Mouse (Mus musculus): ENCODE results near the gene Tmod1. TPM values are rescaled to one million over a fixed set of nuclear protein-coding genes. Genes with fewer than 3 reads are reported as not detected.

The Tmod1 gene
- polyA plus RNA-seq, 1 experiment from 2014 or later, result 2.0 TPM

- Histone ChIP-seq H3K4me3 (ENCODE audit: low read depth, low read length) (no peak overlapping the region), H3K4me2 (no peak overlapping the region), H3K4me1 (ENCODE audit: insufficient read depth) (no peaks in the 10 kb centered on the region), H3K27me3 (ENCODE audit: insufficient read depth, low read length) (no peaks in the 10 kb centered on the region), H3K27ac (ENCODE audit: low read depth) (no peak overlapping the region), H3K36me3 (ENCODE audit: insufficient read depth) (no peaks in the 10 kb centered on the region), H3K9me3 (ENCODE audit: low read depth, low read length) (no peaks in the 10 kb centered on the region), H3K9ac (no peak overlapping the region)
- DNase-seq, result no peak
- ATAC-seq (ENCODE audit: insufficient read depth), result no peak
- TF ChIP-seq CTCF (IDR thresholded peaks at IDR 0.05; ENCODE audit: low read depth), result no peak
- 50% methylated on average over 3 of the region's 3 CpGs for WGBS
These were observed 15.7 kb upstream of the Tmod1 start for GRCm38 (mm10) chr4:46023021-46023481.

GRCm38 (mm10) chr4:46025893-46026292 lies 12.8 kb upstream of the Tmod1 start:
- no peaks in the 10 kb centered on the region for H3K4me1 ChIP-seq (ENCODE audit: insufficient read depth)
- ATAC-seq (ENCODE audit: insufficient read depth) (0 out of 2 replicates have a peak, but pooled peaks have one; percentile 21), DNase-seq (peak; percentile 70)
- no peaks in the 10 kb centered on the region for H3K36me3 ChIP-seq (ENCODE audit: insufficient read depth)
- 42% methylated on average over 7 of the region's 7 CpGs for WGBS
- peak; percentile 73 for TF ChIP-seq CTCF (IDR thresholded peaks at IDR 0.05; ENCODE audit: low read depth)
- no peak overlapping the region for H3K27ac ChIP-seq (ENCODE audit: low read depth)
- H3K27me3 ChIP-seq (ENCODE audit: insufficient read depth, low read length), result no peaks in the 10 kb centered on the region
- no peaks in the 10 kb centered on the region for H3K9me3 ChIP-seq (ENCODE audit: low read depth, low read length)
- H3K4me2 ChIP-seq, result no peak overlapping the region
- H3K4me3 ChIP-seq (ENCODE audit: low read depth, low read length), result no peak overlapping the region
- H3K9ac ChIP-seq, result no peak overlapping the region

GRCm38 (mm10) chr4:46028224-46028623 lies 10.5 kb upstream of the Tmod1 start:
- Histone ChIP-seq H3K27ac (ENCODE audit: low read depth) (peak overlapping the region; percentile 15; the same call in 1 of the 2 replicates), H3K9me3 (ENCODE audit: low read depth, low read length) (no peaks in the 10 kb centered on the region), H3K4me3 (ENCODE audit: low read depth, low read length) (no peak overlapping the region), H3K4me2 (no peak overlapping the region), H3K36me3 (ENCODE audit: insufficient read depth) (no peaks in the 10 kb centered on the region), H3K27me3 (ENCODE audit: insufficient read depth, low read length) (no peaks in the 10 kb centered on the region), H3K4me1 (ENCODE audit: insufficient read depth) (no peaks in the 10 kb centered on the region), H3K9ac (no peak overlapping the region; the same call in 1 of the 2 replicates)
- no peak for TF ChIP-seq CTCF (IDR thresholded peaks at IDR 0.05; ENCODE audit: low read depth)
- DNase-seq (peak; percentile 41), ATAC-seq (ENCODE audit: insufficient read depth) (no peak)
- 55% methylated on average over 6 of the region's 6 CpGs for WGBS

GRCm38 (mm10) chr4:46028781-46029180 lies 10.0 kb upstream of the Tmod1 start:
- no peak for ATAC-seq (ENCODE audit: insufficient read depth)
- Histone ChIP-seq H3K27me3 (ENCODE audit: insufficient read depth, low read length) (no peaks in the 10 kb centered on the region), H3K36me3 (ENCODE audit: insufficient read depth) (no peaks in the 10 kb centered on the region), H3K9ac (no peak overlapping the region), H3K4me3 (ENCODE audit: low read depth, low read length) (no peak overlapping the region), H3K4me2 (no peak overlapping the region), H3K27ac (ENCODE audit: low read depth) (peak overlapping the region; percentile 15; the same call in 1 of the 2 replicates), H3K4me1 (ENCODE audit: insufficient read depth) (no peaks in the 10 kb centered on the region), H3K9me3 (ENCODE audit: low read depth, low read length) (no peaks in the 10 kb centered on the region)
- TF ChIP-seq CTCF (IDR thresholded peaks at IDR 0.05; ENCODE audit: low read depth), result no peak
- 75% methylated on average over 4 of the region's 4 CpGs for WGBS
- no peak for DNase-seq

- no peak overlapping the region for H3K4me2 ChIP-seq
- DNase-seq, result peak; percentile 75
- H3K9ac ChIP-seq, result no peak overlapping the region
- no peaks in the 10 kb centered on the region for H3K4me1 ChIP-seq (ENCODE audit: insufficient read depth)
- ATAC-seq (ENCODE audit: insufficient read depth), result no peak
- no peak overlapping the region for H3K27ac ChIP-seq (ENCODE audit: low read depth)
- H3K4me3 ChIP-seq (ENCODE audit: low read depth, low read length), result no peak overlapping the region
- H3K27me3 ChIP-seq (ENCODE audit: insufficient read depth, low read length), result no peaks in the 10 kb centered on the region
- no peaks in the 10 kb centered on the region for H3K36me3 ChIP-seq (ENCODE audit: insufficient read depth)
- peak; percentile 78 for TF ChIP-seq CTCF (IDR thresholded peaks at IDR 0.05; ENCODE audit: low read depth)
- 34% methylated on average over 9 of the region's 9 CpGs for WGBS
- no peaks in the 10 kb centered on the region for H3K9me3 ChIP-seq (ENCODE audit: low read depth, low read length)
These were observed 9.2 kb upstream of the Tmod1 start for GRCm38 (mm10) chr4:46029552-46029951.

- H3K4me3 ChIP-seq (ENCODE audit: low read depth, low read length), result no peak overlapping the region
- peak overlapping the region; percentile 75 for H3K27ac ChIP-seq (ENCODE audit: low read depth)
- no peak overlapping the region for H3K9ac ChIP-seq
- no peaks in the 10 kb centered on the region for H3K36me3 ChIP-seq (ENCODE audit: insufficient read depth)
- DNase-seq (peak; percentile 13), ATAC-seq (ENCODE audit: insufficient read depth) (no peak)
- H3K9me3 ChIP-seq (ENCODE audit: low read depth, low read length), result no peaks in the 10 kb centered on the region
- H3K4me2 ChIP-seq, result peak overlapping the region; percentile 38
- TF ChIP-seq CTCF (IDR thresholded peaks at IDR 0.05; ENCODE audit: low read depth), result no peak
- 32% methylated on average over 9 of the region's 9 CpGs for WGBS
- H3K27me3 ChIP-seq (ENCODE audit: insufficient read depth, low read length), result peaks cover 5% of the 10 kb centered on the region; the same call in 1 of the 2 replicates
- H3K4me1 ChIP-seq (ENCODE audit: insufficient read depth), result no peaks in the 10 kb centered on the region
These were observed 6.3 kb upstream of the Tmod1 start for GRCm38 (mm10) chr4:46032448-46032847.

GRCm38 (mm10) chr4:46033197-46033596 lies 5.5 kb upstream of the Tmod1 start:
- no peaks in the 10 kb centered on the region for H3K36me3 ChIP-seq (ENCODE audit: insufficient read depth)
- H3K4me2 ChIP-seq, result peak overlapping the region; percentile 38; the same call in 1 of the 2 replicates
- TF ChIP-seq CTCF (IDR thresholded peaks at IDR 0.05; ENCODE audit: low read depth), result no peak
- no peaks in the 10 kb centered on the region for H3K9me3 ChIP-seq (ENCODE audit: low read depth, low read length)
- no peak overlapping the region for H3K9ac ChIP-seq
- WGBS, result 36% methylated on average over 2 of the region's 2 CpGs
- H3K27ac ChIP-seq (ENCODE audit: low read depth), result peak overlapping the region; percentile 75; the same call in 1 of the 2 replicates
- no peaks in the 10 kb centered on the region for H3K4me1 ChIP-seq (ENCODE audit: insufficient read depth)
- peak; percentile 85 for ATAC-seq (ENCODE audit: insufficient read depth)
- no peak overlapping the region for H3K4me3 ChIP-seq (ENCODE audit: low read depth, low read length)
- H3K27me3 ChIP-seq (ENCODE audit: insufficient read depth, low read length), result peaks cover 12% of the 10 kb centered on the region; the same call in 1 of the 2 replicates
- peak; percentile 78 for DNase-seq
